Mouse (Mus musculus): ENCODE data around the gene Gpr87. TPM values are rescaled to one million over a fixed set of nuclear protein-coding genes. Genes with fewer than 3 reads are reported as not detected.

Gene Gpr87
- total and polyA plus RNA-seq, 3 experiments, result not detected

DNA sequence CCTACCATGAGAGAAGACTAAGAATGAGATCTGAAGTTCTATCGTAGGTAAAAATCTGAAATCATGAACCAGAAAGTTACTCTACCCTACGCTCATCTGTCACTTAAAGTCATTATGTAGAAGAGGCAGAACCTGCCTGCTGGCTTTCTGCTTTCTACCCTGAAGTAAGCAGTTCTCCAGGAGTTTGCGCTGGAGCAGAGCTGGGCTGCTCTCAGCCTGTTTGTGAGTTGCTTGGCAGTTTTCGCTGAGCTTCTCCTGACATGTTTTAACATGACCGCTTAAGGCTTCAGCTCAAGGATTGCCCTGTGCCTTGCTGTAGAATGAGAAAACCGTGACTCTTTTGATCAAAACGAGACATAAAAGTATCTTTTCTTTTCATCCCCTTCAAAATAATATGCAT, 805 bp downstream of the Gpr87 start:
- Histone ChIP-seq H3K4me1 (ENCODE audit: control insufficient read depth in 1 of 2, insufficient read depth in 2 of 2, low read length in 2 of 2) (no peaks in the 10 kb centered on the region), H3K27ac (ENCODE audit: control insufficient read depth, low read depth, low read length) (no peak overlapping the region), H3K9me3 (replicated peaks; ENCODE audit: insufficient read depth, low read length) (no peaks in the 10 kb centered on the region), H3K27me3 (ENCODE audit: control insufficient read depth in 1 of 2, insufficient read depth in 2 of 2, low read length in 2 of 2) (peaks cover 4 to 9% of the 10 kb centered on the region in 2 experiments), H3K79me2 (ENCODE audit: control insufficient read depth, insufficient read depth, low read length, poor library complexity) (no peaks in the 10 kb centered on the region), H3K9ac (ENCODE audit: control insufficient read depth, low read depth, low read length, poor library complexity, severe bottlenecking) (no peak overlapping the region), H3K36me3 (ENCODE audit: control insufficient read depth in 1 of 2, insufficient read depth in 2 of 2, low read length in 2 of 2) (no peaks in the 10 kb centered on the region), H3K4me3 (ENCODE audit: control insufficient read depth in 1 of 2, insufficient read depth in 1 of 2, low read depth in 2 of 2, low read length in 2 of 2) (no peak overlapping the region)
- DNase-seq (ENCODE audit: low read depth, low spot score), result no peak
- TF ChIP-seq POLR2A (IDR thresholded peaks at IDR 0.05; ENCODE audit: control insufficient read depth in 1 of 2, insufficient read depth in 1 of 2, low read depth in 1 of 2, low read length in 2 of 2, poor library complexity in 1 of 2) (no peak), MXI1 (IDR thresholded peaks at IDR 0.05; ENCODE audit: low read depth, low read length) (no peak), UBTF (IDR thresholded peaks at IDR 0.05; ENCODE audit: borderline replicate concordance, insufficient read depth, low read depth, low read length) (no peak), MAFK (IDR thresholded peaks at IDR 0.05; ENCODE audit: borderline replicate concordance, low read depth, low read length) (no peak), RCOR1 (IDR thresholded peaks at IDR 0.05; ENCODE audit: low read depth, low read length) (no peak), ZC3H11A (IDR thresholded peaks at IDR 0.05; ENCODE audit: low read depth, low read length) (no peak), RAD21 (IDR thresholded peaks at IDR 0.05; ENCODE audit: low read depth, low read length) (no peak), CHD2 (IDR thresholded peaks at IDR 0.05; ENCODE audit: low read length) (no peak), ETS1 (IDR thresholded peaks at IDR 0.05; ENCODE audit: low read depth, low read length) (no peak), MAZ (IDR thresholded peaks at IDR 0.05; ENCODE audit: low read depth, low read length) (no peak), POLR2AphosphoS5 (IDR thresholded peaks at IDR 0.05; ENCODE audit: borderline replicate concordance, low read depth, low read length) (no peak), ZMIZ1 (IDR thresholded peaks at IDR 0.05; ENCODE audit: low read depth, low read length) (no peak), ZKSCAN1 (IDR thresholded peaks at IDR 0.05; ENCODE audit: low read depth, low read length) (no peak), BHLHE40 (IDR thresholded peaks at IDR 0.05; ENCODE audit: borderline replicate concordance, low read depth, low read length) (no peak), CTCF (IDR thresholded peaks at IDR 0.05 in 2 of 3, conservative IDR thresholded peaks at IDR 0.05 in 1 of 3; ENCODE audit: control insufficient read depth in 1 of 3, insufficient read depth in 1 of 3, low read depth in 2 of 3, low read length in 3 of 3, poor library complexity in 1 of 3, severe bottlenecking in 1 of 3) (no peak), NRF1 (IDR thresholded peaks at IDR 0.05; ENCODE audit: insufficient read depth, low read depth, low read length, poor library complexity, severe bottlenecking) (no peak), TAL1 (IDR thresholded peaks at IDR 0.05; ENCODE audit: low read length) (no peak), JUND (IDR thresholded peaks at IDR 0.05; ENCODE audit: low read depth, low read length) (no peak)

DNA sequence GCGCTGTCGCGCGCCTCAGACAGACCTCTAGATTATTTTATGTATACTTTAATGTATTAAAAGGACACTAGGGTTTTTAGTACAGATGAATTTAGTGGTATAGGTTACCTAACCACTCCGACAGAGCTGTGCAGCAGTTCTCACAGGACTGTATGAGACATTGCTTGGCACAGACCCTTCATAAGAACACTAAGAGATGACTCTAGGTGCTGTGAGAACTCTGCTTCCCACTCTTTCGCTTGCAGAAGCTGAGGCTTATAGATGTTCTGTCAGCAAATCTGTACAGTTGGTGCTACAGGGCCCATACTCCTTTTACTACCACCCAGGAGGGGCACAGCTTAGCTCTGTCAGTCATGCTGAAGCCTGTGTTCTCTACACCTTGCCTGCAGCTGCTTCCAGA, 3.2 kb downstream of the Gpr87 start:
- DNase-seq (ENCODE audit: low read depth, low spot score), result no peak
- Histone ChIP-seq H3K9ac (ENCODE audit: control insufficient read depth, low read depth, low read length, poor library complexity, severe bottlenecking) (no peak overlapping the region), H3K27me3 (ENCODE audit: control insufficient read depth in 1 of 2, insufficient read depth in 2 of 2, low read length in 2 of 2) (peaks cover 4 to 11% of the 10 kb centered on the region in 2 experiments), H3K4me1 (ENCODE audit: control insufficient read depth in 1 of 2, insufficient read depth in 2 of 2, low read length in 2 of 2) (no peaks in the 10 kb centered on the region), H3K4me3 (ENCODE audit: control insufficient read depth in 1 of 2, insufficient read depth in 1 of 2, low read depth in 2 of 2, low read length in 2 of 2) (no peak overlapping the region), H3K79me2 (ENCODE audit: control insufficient read depth, insufficient read depth, low read length, poor library complexity) (no peaks in the 10 kb centered on the region), H3K9me3 (replicated peaks; ENCODE audit: insufficient read depth, low read length) (no peaks in the 10 kb centered on the region), H3K27ac (ENCODE audit: control insufficient read depth, low read depth, low read length) (no peak overlapping the region), H3K36me3 (ENCODE audit: control insufficient read depth in 1 of 2, insufficient read depth in 2 of 2, low read length in 2 of 2) (no peaks in the 10 kb centered on the region)
- TF ChIP-seq SMC3 (IDR thresholded peaks at IDR 0.05; ENCODE audit: low read depth, low read length), result no peak
- no peak for TF ChIP-seq MYB (IDR thresholded peaks at IDR 0.05; ENCODE audit: low read depth, low read length)
- no peak for TF ChIP-seq MAZ (IDR thresholded peaks at IDR 0.05; ENCODE audit: low read depth, low read length)
- no peak for TF ChIP-seq MYC (IDR thresholded peaks at IDR 0.05; ENCODE audit: low read depth, low read length)
- no peak for TF ChIP-seq JUND (IDR thresholded peaks at IDR 0.05; ENCODE audit: low read depth, low read length)
- TF ChIP-seq ZMIZ1 (IDR thresholded peaks at IDR 0.05; ENCODE audit: low read depth, low read length), result no peak
- no peak for TF ChIP-seq MAX (IDR thresholded peaks at IDR 0.05; ENCODE audit: low read length)
- TF ChIP-seq SIN3A (IDR thresholded peaks at IDR 0.05; ENCODE audit: low read length), result no peak
- TF ChIP-seq GATA1 (IDR thresholded peaks at IDR 0.05; ENCODE audit: low read depth, low read length), result no peak
- TF ChIP-seq MXI1 (IDR thresholded peaks at IDR 0.05; ENCODE audit: low read depth, low read length), result no peak
- TF ChIP-seq CHD2 (IDR thresholded peaks at IDR 0.05; ENCODE audit: low read length), result no peak
